Mouse (Mus musculus) urinary bladder, postnatal 25 days (tissue): ENCODE measurements at regions not wholly inside any gene's neighbourhood (a gene's known extent, or its start where the extent isn't known, plus 50 kb on each side); places are given as distances from the start of the nearest gene placed in this dataset.

ENCODE experiments used
- DNase-seq: peaks from one replicate; pipeline ENCODE4 v3.0.0; 2022; ENCODE audit warnings: low spot score

- DNase-seq: no peak
These were observed 80.6 kb downstream of the Fam53a start for GRCm38 (mm10) chr5:33548800-33549199.

- DNase-seq: peak; percentile 51
These were observed 86.1 kb downstream of the Fam53a start for GRCm38 (mm10) chr5:33543372-33543771.

GRCm38 (mm10) chr5:33542643-33543042 lies 86.8 kb downstream of the Fam53a start:
- DNase-seq: no peak

GRCm38 (mm10) chr5:33542000-33542554 lies 87.4 kb downstream of the Fam53a start:
- DNase-seq: no peak

GRCm38 (mm10) chr5:33540259-33540658 lies 89.2 kb downstream of the Fam53a start:
- DNase-seq: no peak

- no peak for DNase-seq
These were observed 92.0 kb downstream of the Fam53a start for GRCm38 (mm10) chr5:33537429-33537828.

GRCm38 (mm10) chr5:33537017-33537416 lies 92.4 kb downstream of the Fam53a start:
- DNase-seq: no peak

GRCm38 (mm10) chr5:33536261-33536660 lies 93.2 kb downstream of the Fam53a start:
- DNase-seq: no peak

GRCm38 (mm10) chr5:33535145-33536010 lies 94.1 kb downstream of the Fam53a start:
- no peak for DNase-seq

GRCm38 (mm10) chr5:33534345-33534744 lies 95.1 kb downstream of the Fam53a start:
- no peak for DNase-seq

GRCm38 (mm10) chr5:33533185-33533584 lies 96.2 kb downstream of the Fam53a start:
- no peak for DNase-seq

- no peak for DNase-seq
These were observed 97.5 kb upstream of the Nkx1-1 start for GRCm38 (mm10) chr5:33531263-33531662.

- no peak for DNase-seq
These were observed 96.0 kb upstream of the Nkx1-1 start for GRCm38 (mm10) chr5:33529771-33530170.

- no peak for DNase-seq
These were observed 95.3 kb upstream of the Nkx1-1 start for GRCm38 (mm10) chr5:33528971-33529670.

GRCm38 (mm10) chr5:33527750-33528149 lies 94.0 kb upstream of the Nkx1-1 start:
- DNase-seq: no peak

GRCm38 (mm10) chr5:33527316-33527715 lies 93.5 kb upstream of the Nkx1-1 start:
- DNase-seq: no peak

- no peak for DNase-seq
These were observed 88.4 kb upstream of the Nkx1-1 start for GRCm38 (mm10) chr5:33521951-33522742.

- DNase-seq: no peak
These were observed 87.1 kb upstream of the Nkx1-1 start for GRCm38 (mm10) chr5:33520856-33521255.

GRCm38 (mm10) chr5:33519394-33519793 lies 85.6 kb upstream of the Nkx1-1 start:
- no peak for DNase-seq

- DNase-seq: no peak
These were observed 85.1 kb upstream of the Nkx1-1 start for GRCm38 (mm10) chr5:33518860-33519259.

- no peak for DNase-seq
These were observed 83.8 kb upstream of the Nkx1-1 start for GRCm38 (mm10) chr5:33517625-33518024.

- no peak for DNase-seq
These were observed 82.4 kb upstream of the Nkx1-1 start for GRCm38 (mm10) chr5:33516211-33516610.
